Mouse (Mus musculus): ENCODE measurements at regions not wholly inside any gene's neighbourhood (a gene's known extent, or its start where the extent isn't known, plus 50 kb on each side); places are given as distances from the start of the nearest gene placed in this dataset.

DNA sequence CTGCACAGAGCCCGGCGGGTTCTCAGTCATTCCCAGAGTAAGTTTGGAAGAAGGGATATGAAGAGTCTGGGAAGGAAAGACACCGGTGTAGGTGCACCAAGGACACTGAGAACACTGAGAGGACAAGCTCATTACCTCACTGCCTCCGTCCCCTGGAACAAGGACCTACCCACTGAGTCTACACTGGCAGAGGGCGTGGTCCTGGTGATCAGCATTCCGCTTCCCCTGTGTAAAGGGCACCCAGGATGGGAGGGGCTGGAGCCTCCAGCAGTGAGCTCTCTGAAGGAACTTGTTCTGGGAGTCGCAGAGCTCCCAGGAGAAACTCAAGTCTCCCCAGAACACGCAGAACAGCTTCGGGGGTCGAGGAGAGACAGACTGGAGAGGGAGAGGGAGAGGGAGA lies 76.9 kb upstream of the Calm2 start:
- TF ChIP-seq GATA1 (IDR thresholded peaks at IDR 0.05; ENCODE audit: borderline replicate concordance, low read length), result no peak
- no peak for TF ChIP-seq FLI1 (IDR thresholded peaks at IDR 0.05; ENCODE audit: low read length)
